Mouse (Mus musculus): ENCODE results near the gene Adamtsl1.

- TF ChIP-seq USF1 (IDR thresholded peaks at IDR 0.05; ENCODE audit: low read depth): no peak
- TF ChIP-seq CTCF (IDR thresholded peaks at IDR 0.05; ENCODE audit: control insufficient read depth, insufficient read depth, insufficient read length): no peak
- TF ChIP-seq MAX (IDR thresholded peaks at IDR 0.05): no peak
- TF ChIP-seq MYOD1 (IDR thresholded peaks at IDR 0.05; ENCODE audit: control insufficient read depth, insufficient read length, low read depth): no peak
- no peak for TF ChIP-seq MYOG (IDR thresholded peaks at IDR 0.05; ENCODE audit: control insufficient read depth, extremely low read depth, insufficient read length)
- no peak for TF ChIP-seq FOSL1 (IDR thresholded peaks at IDR 0.05; ENCODE audit: insufficient read depth, low read length, poor library complexity, severe bottlenecking)
Measured at GRCm38 (mm10) chr4:86124374-86124773, 610.4 kb downstream of the Adamtsl1 start.
